Mouse (Mus musculus): ENCODE data around the gene Cnbp. TPM values are rescaled to one million over a fixed set of nuclear protein-coding genes. Genes with fewer than 3 reads are reported as not detected.

The Cnbp gene
- polyA plus RNA-seq, 1 experiment, result 169 TPM

- H3K4me1 ChIP-seq (ENCODE audit: control insufficient read depth, insufficient read depth, low read length), result peaks cover 60% of the 10 kb centered on the region
- no peak overlapping the region for H3K4me3 ChIP-seq (ENCODE audit: insufficient read depth, low read length)
- peak overlapping the region; percentile 48 for H3K27ac ChIP-seq (ENCODE audit: insufficient read depth, low read depth, low read length)
- TF ChIP-seq POLR2A (IDR thresholded peaks at IDR 0.05; ENCODE audit: borderline replicate concordance, low read depth, low read length) (no peak), CTCF (IDR thresholded peaks at IDR 0.05; ENCODE audit: low read depth, low read length) (no peak)
Observed at GRCm38 (mm10) chr6:87809144-87809543, 41.8 kb downstream of the Cnbp start.

- Histone ChIP-seq H3K4me3 (ENCODE audit: insufficient read depth, low read length) (no peak overlapping the region), H3K27ac (ENCODE audit: insufficient read depth, low read depth, low read length) (no peak overlapping the region; the same call in 1 of the 2 replicates), H3K4me1 (ENCODE audit: control insufficient read depth, insufficient read depth, low read length) (peaks cover 62% of the 10 kb centered on the region)
- TF ChIP-seq CTCF (IDR thresholded peaks at IDR 0.05; ENCODE audit: low read depth, low read length) (no peak), POLR2A (IDR thresholded peaks at IDR 0.05; ENCODE audit: borderline replicate concordance, low read depth, low read length) (no peak)
Observed at GRCm38 (mm10) chr6:87808521-87808920, 42.4 kb downstream of the Cnbp start.

- Histone ChIP-seq H3K4me1 (ENCODE audit: control insufficient read depth, insufficient read depth, low read length) (peaks cover 63% of the 10 kb centered on the region), H3K4me3 (ENCODE audit: insufficient read depth, low read length) (no peak overlapping the region), H3K27ac (ENCODE audit: insufficient read depth, low read depth, low read length) (no peak overlapping the region; the same call in 1 of the 2 replicates)
- TF ChIP-seq CTCF (IDR thresholded peaks at IDR 0.05; ENCODE audit: low read depth, low read length), result no peak
- TF ChIP-seq POLR2A (IDR thresholded peaks at IDR 0.05; ENCODE audit: borderline replicate concordance, low read depth, low read length), result no peak
Observed at GRCm38 (mm10) chr6:87807735-87808440, 43.0 kb downstream of the Cnbp start.

GRCm38 (mm10) chr6:87806857-87807256 is 44.0 kb downstream of the Cnbp start:
- Histone ChIP-seq H3K4me1 (ENCODE audit: control insufficient read depth, insufficient read depth, low read length) (peaks cover 64% of the 10 kb centered on the region), H3K27ac (ENCODE audit: insufficient read depth, low read depth, low read length) (peak overlapping the region; percentile 58), H3K4me3 (ENCODE audit: insufficient read depth, low read length) (no peak overlapping the region)
- no peak for TF ChIP-seq CTCF (IDR thresholded peaks at IDR 0.05; ENCODE audit: low read depth, low read length)
- TF ChIP-seq POLR2A (IDR thresholded peaks at IDR 0.05; ENCODE audit: borderline replicate concordance, low read depth, low read length), result no peak

GRCm38 (mm10) chr6:87806028-87806427 is 44.9 kb downstream of the Cnbp start:
- Histone ChIP-seq H3K27ac (ENCODE audit: insufficient read depth, low read depth, low read length) (peak overlapping the region; percentile 56), H3K4me1 (ENCODE audit: control insufficient read depth, insufficient read depth, low read length) (peaks cover 64% of the 10 kb centered on the region), H3K4me3 (ENCODE audit: insufficient read depth, low read length) (no peak overlapping the region)
- TF ChIP-seq POLR2A (IDR thresholded peaks at IDR 0.05; ENCODE audit: borderline replicate concordance, low read depth, low read length), result no peak
- TF ChIP-seq CTCF (IDR thresholded peaks at IDR 0.05; ENCODE audit: low read depth, low read length), result no peak

GRCm38 (mm10) chr6:87805448-87805847 is 45.5 kb downstream of the Cnbp start:
- Histone ChIP-seq H3K27ac (ENCODE audit: insufficient read depth, low read depth, low read length) (peak overlapping the region; percentile 56), H3K4me3 (ENCODE audit: insufficient read depth, low read length) (no peak overlapping the region), H3K4me1 (ENCODE audit: control insufficient read depth, insufficient read depth, low read length) (peaks cover 64% of the 10 kb centered on the region)
- TF ChIP-seq CTCF (IDR thresholded peaks at IDR 0.05; ENCODE audit: low read depth, low read length), result no peak
- no peak for TF ChIP-seq POLR2A (IDR thresholded peaks at IDR 0.05; ENCODE audit: borderline replicate concordance, low read depth, low read length)

GRCm38 (mm10) chr6:87804886-87805285 is 46.0 kb downstream of the Cnbp start:
- Histone ChIP-seq H3K27ac (ENCODE audit: insufficient read depth, low read depth, low read length) (no peak overlapping the region), H3K4me1 (ENCODE audit: control insufficient read depth, insufficient read depth, low read length) (peaks cover 59% of the 10 kb centered on the region), H3K4me3 (ENCODE audit: insufficient read depth, low read length) (no peak overlapping the region)
- no peak for TF ChIP-seq CTCF (IDR thresholded peaks at IDR 0.05; ENCODE audit: low read depth, low read length)
- TF ChIP-seq POLR2A (IDR thresholded peaks at IDR 0.05; ENCODE audit: borderline replicate concordance, low read depth, low read length), result no peak

- TF ChIP-seq POLR2A (IDR thresholded peaks at IDR 0.05; ENCODE audit: borderline replicate concordance, low read depth, low read length) (no peak), CTCF (IDR thresholded peaks at IDR 0.05; ENCODE audit: low read depth, low read length) (no peak)
- H3K27ac ChIP-seq (ENCODE audit: insufficient read depth, low read depth, low read length), result no peak overlapping the region
- H3K4me1 ChIP-seq (ENCODE audit: control insufficient read depth, insufficient read depth, low read length), result peaks cover 52% of the 10 kb centered on the region
- no peak overlapping the region for H3K4me3 ChIP-seq (ENCODE audit: insufficient read depth, low read length)
Observed at GRCm38 (mm10) chr6:87804036-87804435, 46.9 kb downstream of the Cnbp start.

- TF ChIP-seq CTCF (IDR thresholded peaks at IDR 0.05; ENCODE audit: low read depth, low read length), result no peak
- TF ChIP-seq POLR2A (IDR thresholded peaks at IDR 0.05; ENCODE audit: borderline replicate concordance, low read depth, low read length), result no peak
- peaks cover 37% of the 10 kb centered on the region for H3K4me1 ChIP-seq (ENCODE audit: control insufficient read depth, insufficient read depth, low read length)
- no peak overlapping the region for H3K4me3 ChIP-seq (ENCODE audit: insufficient read depth, low read length)
- no peak overlapping the region for H3K27ac ChIP-seq (ENCODE audit: insufficient read depth, low read depth, low read length)
Observed at GRCm38 (mm10) chr6:87802462-87802861, 48.4 kb downstream of the Cnbp start.

- Histone ChIP-seq H3K4me3 (ENCODE audit: insufficient read depth, low read length) (no peak overlapping the region), H3K27ac (ENCODE audit: insufficient read depth, low read depth, low read length) (no peak overlapping the region), H3K4me1 (ENCODE audit: control insufficient read depth, insufficient read depth, low read length) (peaks cover 15% of the 10 kb centered on the region)
- TF ChIP-seq POLR2A (IDR thresholded peaks at IDR 0.05; ENCODE audit: borderline replicate concordance, low read depth, low read length) (no peak), CTCF (IDR thresholded peaks at IDR 0.05; ENCODE audit: low read depth, low read length) (no peak)
Observed at GRCm38 (mm10) chr6:87799576-87799975, 51.3 kb downstream of the Cnbp start.

Measured in bone marrow macrophage, adult 2 months (primary cell).